Mouse (Mus musculus) central nervous system, embryonic 14 days (tissue): ENCODE data around the gene Trmt13. TPM values are rescaled to one million over a fixed set of nuclear protein-coding genes. Genes with fewer than 3 reads are reported as not detected.

Experiments used
- polyA plus RNA-seq: library from polyadenylated mRNA; depleted of rRNA; stranded (reverse); fragments of >200 nt; gene quantifications from 2 replicates; pipeline ENCODE4 v1.2.3, GENCODE M21; 2012; rRNA removed

Gene Trmt13
- 32.1 and 35.5 TPM in 2 replicates for polyA plus RNA-seq

DNA sequence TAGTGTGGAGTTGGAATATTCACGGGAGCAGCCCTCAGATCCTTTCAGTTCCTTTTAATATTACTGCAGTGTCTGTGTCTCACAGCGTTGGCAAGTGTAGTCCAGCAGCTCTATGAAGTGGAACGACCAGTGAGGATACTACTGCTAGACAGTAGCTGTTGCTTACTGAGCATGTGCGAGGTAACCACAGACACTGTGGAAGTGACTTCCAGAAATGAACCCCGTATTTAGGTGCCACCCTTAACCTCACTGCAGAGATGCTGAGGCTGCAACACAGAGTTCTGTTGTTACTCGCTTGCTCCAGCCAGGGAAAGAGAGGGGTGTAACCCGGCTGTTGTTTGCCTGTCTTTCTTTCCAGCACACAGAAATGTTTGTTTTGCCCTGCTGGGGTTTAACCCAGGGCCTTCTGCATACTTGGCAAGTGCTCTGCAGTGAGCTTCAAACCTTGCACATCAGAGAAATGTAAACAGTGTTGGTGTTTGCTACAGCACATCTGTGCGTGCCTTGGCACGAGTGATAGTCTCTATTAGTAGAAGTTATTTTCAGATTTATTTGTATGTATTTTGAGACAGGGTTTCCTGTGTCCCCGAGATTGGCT, at the start of gene Trmt13:
Gene Trmt13 (minus strand): TSS at position 293 of the 598 bp plus-strand sequence.

DNA sequence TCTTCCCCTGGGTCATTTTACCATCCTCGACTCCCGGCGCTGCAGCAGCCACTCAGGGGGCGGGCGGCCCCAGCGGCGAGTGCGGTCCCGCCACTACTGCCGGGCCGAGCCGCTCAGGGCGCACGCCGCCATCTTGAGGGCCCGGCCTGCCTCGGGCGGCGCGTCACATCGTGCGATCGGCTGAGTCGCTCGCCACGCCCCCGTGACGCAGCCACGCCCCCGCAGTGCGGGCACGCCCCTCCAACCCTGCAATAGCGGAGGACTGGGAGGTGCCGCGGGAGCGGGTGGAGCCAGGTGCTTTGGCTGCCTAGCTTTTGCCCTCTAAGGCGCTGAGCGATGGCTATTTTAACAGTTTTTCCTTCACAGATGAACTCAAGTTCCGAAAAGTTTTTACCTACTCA, 48.1 kb upstream of the Trmt13 start, which contains the start of gene Mfsd14a:
Gene Mfsd14a (minus strand): TSS at position 215 of the 401 bp plus-strand sequence.

DNA sequence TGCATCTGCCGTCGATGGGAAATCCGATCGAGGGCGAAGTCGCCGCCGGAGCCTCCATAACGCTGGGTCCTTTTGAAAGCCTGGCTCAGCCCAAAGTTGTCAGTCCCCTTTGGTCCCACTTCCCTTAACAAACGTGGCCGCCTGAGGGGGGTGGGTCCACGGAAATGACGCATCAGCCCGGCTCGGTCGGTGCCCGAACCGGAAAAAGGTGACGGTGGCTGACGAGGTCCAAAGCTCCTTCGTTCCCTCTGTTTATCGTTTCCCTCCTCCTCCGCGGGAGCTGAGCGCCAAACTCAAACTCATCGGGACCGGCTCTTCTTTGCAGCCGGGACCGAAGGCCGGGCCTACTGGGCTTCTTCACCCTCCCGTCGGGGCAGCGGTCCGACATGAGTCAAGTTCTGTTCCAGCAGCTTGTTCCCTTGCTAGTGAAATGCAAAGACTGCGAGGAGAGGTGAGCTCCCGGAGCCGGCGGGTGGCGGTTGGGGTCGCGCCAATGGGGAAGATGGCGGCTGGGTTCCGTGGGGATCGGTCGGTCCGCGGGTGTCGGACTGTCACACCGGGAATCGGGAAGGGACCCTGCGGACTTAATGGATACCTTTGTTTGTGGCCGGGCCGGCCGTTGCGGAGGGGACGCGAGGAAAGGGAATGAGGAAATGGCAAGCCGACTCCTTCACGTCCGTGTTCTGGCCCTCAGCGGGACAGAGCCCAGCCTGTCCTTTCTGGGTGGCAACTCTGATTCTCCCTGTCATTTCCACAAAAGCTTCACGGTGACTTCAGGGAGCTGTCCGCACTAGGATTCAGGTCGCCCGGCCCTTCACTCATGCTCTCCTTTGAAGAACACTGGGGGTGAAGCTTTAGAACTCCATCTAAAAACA, 19.4 kb downstream of the Trmt13 start, which contains the start of gene Sass6:
Gene Sass6 (plus strand): TSS at position 255 of the 875 bp plus-strand sequence.

DNA sequence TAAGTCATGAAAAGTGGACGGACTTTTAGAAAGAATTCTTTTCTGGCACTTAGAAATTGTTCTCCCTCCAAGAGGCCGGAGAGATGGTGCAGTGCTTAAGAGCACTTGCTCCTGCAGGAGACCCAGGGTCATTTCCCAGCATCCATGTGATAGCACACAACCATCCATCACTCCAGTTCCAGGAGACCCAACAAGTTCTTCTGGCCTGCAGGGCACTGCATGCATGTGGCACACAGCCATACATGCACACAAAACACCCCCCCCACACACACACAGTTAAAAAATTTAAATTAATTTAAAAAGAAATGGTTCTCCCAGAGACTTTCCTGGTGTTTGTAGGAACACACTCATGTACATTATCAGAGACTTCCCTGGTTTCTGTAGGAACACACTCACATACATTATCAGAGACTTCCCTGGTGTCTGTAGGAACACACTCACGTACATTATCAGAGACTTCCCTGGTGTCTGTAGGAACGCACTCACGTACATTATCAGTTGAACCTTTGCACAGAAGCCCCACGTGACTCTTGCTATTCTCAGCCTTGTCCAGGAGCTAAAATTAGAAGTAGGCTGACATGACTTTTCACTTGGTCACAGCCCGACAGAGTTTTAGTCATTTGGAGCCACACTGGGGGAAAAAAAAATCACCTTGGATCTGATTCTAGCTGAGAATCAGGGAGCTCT, 51.8 kb downstream of the Trmt13 start, which contains the start of gene Lrrc39:
Gene Lrrc39 (plus strand): TSS at position 566 of the 687 bp plus-strand sequence.

Other genes starting within 250 kb of the Trmt13 start
- gene Cdc14a, start 190.6 kb downstream of the Trmt13 start, polyA plus RNA-seq = 7.4 and 9.6 TPM in 2 replicates
- 100 and 109 TPM in 2 replicates for gene Rtca, start 106.4 kb downstream of the Trmt13 start, polyA plus RNA-seq
- gene Dbt, start 101.5 kb downstream of the Trmt13 start, polyA plus RNA-seq = 15.7 and 16.7 TPM in 2 replicates
- gene Lrrc39, start 51.6 kb downstream of the Trmt13 start, polyA plus RNA-seq = 0.09 and 0.26 TPM in 2 replicates
- gene Sass6, start 19.6 kb downstream of the Trmt13 start, polyA plus RNA-seq = 12.2 and 14.1 TPM in 2 replicates
- gene Mfsd14a, start 48.1 kb upstream of the Trmt13 start, polyA plus RNA-seq = 37.3 and 39.6 TPM in 2 replicates
- not detected in 2 replicates for gene Gm43191, start 66.7 kb upstream of the Trmt13 start, polyA plus RNA-seq
- 10.7 and 12.1 TPM in 2 replicates for gene Slc35a3, start 98.2 kb upstream of the Trmt13 start, polyA plus RNA-seq
- 13.8 and 15.0 TPM in 2 replicates for gene Agl, start 193.6 kb upstream of the Trmt13 start, polyA plus RNA-seq
- gene Frrs1, start 244.9 kb upstream of the Trmt13 start, polyA plus RNA-seq = 3.1 and 3.4 TPM in 2 replicates